Mouse (Mus musculus): ENCODE measurements around the gene Olfr1359.

Gene Olfr1359

GRCm38 (mm10) chr13:21722993-21723836, 25.3 kb downstream of the Olfr1359 start:
- DNase-seq (ENCODE audit: low read depth, low spot score): no peak

GRCm38 (mm10) chr13:21727948-21728572, 30.1 kb downstream of the Olfr1359 start:
- no peak for DNase-seq (ENCODE audit: low read depth, low spot score)

- DNase-seq (ENCODE audit: low read depth, low spot score): no peak
Observed at GRCm38 (mm10) chr13:21729544-21729943, 31.6 kb downstream of the Olfr1359 start.

DNA sequence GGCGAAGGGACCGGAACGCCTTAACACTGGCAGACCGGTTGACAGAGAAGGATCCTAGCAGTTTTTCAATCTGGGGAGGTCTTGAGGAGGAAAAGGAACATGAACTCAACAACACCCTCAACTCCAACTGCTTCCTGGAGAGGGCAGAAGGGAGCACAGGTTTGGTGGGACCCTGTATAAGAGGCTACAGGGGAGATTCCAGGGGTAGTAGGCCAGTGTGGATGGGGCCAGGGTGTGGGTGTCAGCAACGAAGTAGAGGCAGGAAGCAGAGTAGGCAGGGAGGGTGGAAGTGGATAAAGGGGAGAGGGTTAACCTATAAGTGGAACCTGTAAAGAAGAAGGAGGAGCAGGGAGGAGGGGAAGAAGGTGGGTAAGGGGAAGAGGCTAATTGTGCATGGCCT, 35.6 kb downstream of the Olfr1359 start:
- no peak for DNase-seq (ENCODE audit: low read depth, low spot score)

- peak; percentile 89 for DNase-seq (ENCODE audit: low read depth, low spot score)
Observed at GRCm38 (mm10) chr13:21734010-21734905, 36.3 kb downstream of the Olfr1359 start.

DNA sequence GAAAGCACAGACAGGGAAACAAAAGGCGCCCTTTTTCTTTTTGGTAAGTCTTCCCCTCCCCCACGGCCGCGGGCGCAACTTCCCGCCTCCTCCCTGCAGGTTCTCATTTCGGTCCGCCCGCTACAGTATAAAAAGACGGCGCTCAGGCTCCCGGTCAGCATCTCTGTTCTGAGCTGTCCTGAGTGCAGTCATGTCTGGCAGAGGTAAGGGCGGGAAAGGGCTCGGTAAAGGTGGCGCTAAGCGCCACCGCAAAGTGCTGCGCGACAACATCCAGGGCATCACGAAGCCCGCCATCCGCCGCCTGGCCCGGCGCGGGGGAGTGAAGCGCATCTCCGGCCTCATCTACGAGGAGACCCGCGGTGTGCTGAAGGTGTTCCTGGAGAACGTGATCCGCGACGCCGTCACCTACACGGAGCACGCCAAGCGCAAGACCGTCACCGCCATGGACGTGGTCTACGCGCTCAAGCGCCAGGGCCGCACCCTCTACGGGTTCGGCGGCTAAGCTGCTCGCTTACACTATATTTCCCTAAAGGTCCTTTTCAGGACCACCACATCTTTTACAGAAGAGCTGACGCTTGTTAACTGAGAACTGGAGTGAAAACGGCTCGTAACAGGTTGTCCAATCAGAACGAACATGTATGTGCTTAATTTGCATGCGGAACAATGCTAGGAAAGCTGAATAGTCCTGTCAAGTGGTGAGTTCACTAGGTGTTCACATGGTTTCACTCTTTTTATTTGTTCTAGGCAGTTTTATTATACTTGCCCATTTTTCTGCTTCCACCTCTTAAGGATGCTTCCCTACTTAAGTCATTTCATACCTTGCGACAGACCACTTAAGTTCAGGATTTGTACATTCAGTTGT, 37.2 kb downstream of the Olfr1359 start, which contains the start of gene Hist1h4j:
Gene Hist1h4j, plus strand, starts transcription at position 159 of the 862 bp plus-strand sequence.
- peak; percentile 79 for DNase-seq (ENCODE audit: low read depth, low spot score)

DNA sequence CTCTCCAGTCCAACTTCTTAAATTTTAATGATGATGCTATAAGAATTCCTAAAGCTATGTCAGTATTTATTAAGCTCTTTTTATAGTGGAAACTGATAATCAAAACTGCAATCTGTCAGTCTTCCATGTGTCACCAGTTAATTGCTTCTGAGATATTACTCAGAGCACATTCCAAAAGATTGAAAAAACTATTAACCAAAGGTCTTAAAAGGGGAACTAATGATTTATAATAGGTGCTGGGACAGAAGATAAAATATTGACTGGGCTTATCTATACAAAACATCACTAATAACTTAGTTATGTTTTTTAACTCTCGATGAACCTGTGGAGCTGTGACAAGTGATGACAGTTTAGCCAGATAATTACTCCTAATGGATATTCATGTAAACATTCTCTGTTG, 47.1 kb downstream of the Olfr1359 start:
- no peak for DNase-seq (ENCODE audit: low read depth, low spot score)

DNA sequence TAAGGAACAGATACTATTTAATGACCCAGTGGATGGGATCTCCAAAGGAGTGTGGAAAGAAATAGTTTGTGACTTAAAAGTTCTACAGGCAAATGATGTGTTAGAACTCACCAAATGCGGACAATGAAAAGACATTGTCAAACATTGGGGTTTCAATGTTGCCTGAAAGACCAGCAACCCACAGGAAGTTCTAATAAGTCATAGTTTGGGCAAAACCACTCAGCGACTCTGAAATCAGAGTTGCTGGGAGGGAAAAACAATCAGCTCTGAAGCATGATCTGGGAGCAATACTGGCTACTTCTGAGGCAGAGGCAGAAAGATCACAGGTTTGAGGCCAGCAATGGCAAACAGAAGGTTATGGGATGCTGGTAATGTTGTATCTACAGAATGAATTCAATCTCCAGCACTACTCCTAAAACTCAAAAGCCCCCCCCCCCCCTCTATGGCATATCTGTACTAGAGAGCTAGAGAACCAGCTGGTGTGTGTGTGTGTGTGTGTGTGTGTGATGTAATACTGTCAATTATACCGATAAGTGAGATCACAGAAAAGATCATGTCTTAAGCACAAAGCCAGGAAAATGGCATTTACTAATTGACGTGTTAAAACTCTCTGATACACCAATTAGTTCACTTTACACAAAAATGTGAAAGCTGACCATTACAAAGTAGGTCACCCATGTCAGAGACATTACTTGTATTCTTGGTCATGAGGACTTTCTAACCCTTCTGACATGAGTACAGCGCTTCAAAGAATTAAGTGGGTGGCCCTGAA, 51.7 kb downstream of the Olfr1359 start:
- DNase-seq (ENCODE audit: low read depth, low spot score): peak; percentile 47

DNA sequence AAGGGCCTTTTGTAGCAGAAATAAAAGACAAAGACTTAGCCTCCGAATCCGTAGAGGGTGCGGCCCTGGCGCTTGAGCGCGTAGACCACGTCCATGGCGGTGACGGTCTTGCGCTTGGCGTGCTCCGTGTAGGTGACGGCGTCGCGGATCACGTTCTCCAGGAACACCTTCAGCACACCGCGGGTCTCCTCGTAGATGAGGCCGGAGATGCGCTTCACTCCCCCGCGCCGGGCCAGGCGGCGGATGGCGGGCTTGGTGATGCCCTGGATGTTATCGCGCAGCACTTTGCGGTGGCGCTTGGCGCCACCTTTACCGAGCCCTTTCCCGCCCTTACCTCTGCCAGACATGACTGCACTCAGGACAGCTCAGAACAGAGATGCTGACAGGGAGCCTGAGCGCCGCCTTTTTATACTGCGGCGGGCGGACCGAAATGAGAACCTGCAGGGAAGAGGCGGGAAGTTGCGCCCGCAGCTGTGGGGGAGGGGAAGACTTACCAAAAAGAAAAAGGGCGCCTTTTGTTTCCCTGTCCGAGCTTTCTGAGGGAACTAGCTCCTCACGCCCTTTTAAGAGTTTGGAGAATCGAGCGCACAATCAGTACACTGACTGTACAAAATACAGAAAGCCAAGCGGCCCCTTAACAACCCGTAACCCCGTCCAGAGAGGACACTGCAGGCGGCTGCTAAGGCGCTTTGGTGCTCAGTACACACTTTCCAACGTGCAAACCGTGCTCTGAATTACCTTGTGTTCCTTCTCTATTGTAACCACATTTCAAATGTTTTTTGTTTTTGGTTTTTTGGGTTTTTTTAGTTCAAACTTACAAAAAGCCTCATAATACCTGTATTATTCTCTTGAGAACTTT, 52.5 kb downstream of the Olfr1359 start, which contains the start of gene Hist1h4k:
Gene Hist1h4k, minus strand, starts transcription at position 347 of the 859 bp plus-strand sequence.
- DNase-seq (ENCODE audit: low read depth, low spot score): peak; percentile 85

DNA sequence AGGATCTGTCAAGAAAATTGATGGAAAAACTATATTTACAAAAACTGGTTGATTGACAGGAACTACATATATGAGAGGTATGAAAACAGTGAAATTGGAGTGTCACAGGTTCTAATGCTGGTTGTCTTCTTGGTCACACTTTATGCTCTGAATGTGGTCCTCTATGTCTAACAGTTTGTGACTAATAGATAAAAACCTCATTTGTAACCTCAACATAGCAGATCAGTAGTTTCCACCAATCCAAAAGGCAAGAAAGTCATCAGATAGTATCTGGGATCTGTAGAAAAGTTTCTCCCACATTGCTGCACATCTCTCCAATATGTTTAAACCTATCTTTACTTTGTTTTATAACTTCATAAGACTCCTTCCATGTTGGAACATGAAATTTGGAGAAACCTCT, 53.5 kb downstream of the Olfr1359 start:
- peak; percentile 41 for DNase-seq (ENCODE audit: low read depth, low spot score)

DNA sequence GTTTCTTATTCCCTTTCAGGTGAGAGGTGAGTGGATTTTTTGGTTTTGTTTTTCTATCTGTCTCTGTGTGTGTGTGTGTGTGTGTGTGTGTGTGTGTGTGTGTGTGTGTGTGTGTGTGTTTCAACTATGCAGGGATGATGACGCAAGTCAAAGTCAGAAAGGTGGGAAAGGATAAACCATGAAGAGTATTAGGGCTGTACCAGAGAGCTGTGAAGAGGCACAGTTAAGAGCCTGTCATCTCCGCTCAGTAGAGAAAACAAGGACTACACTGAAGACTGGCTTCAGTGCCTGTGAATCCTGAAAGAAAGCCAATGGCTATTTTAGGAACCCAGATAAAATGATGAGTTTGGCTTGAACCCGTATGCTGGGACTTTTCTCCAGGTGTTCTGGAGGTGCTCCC, 53.9 kb downstream of the Olfr1359 start:
- DNase-seq (ENCODE audit: low read depth, low spot score): no peak

- DNase-seq (ENCODE audit: low read depth, low spot score): peak; percentile 50
Observed at GRCm38 (mm10) chr13:21752356-21752755, 54.4 kb downstream of the Olfr1359 start.

GRCm38 (mm10) chr13:21753051-21753523, 55.2 kb downstream of the Olfr1359 start:
- peak; percentile 64 for DNase-seq (ENCODE audit: low read depth, low spot score)

DNA sequence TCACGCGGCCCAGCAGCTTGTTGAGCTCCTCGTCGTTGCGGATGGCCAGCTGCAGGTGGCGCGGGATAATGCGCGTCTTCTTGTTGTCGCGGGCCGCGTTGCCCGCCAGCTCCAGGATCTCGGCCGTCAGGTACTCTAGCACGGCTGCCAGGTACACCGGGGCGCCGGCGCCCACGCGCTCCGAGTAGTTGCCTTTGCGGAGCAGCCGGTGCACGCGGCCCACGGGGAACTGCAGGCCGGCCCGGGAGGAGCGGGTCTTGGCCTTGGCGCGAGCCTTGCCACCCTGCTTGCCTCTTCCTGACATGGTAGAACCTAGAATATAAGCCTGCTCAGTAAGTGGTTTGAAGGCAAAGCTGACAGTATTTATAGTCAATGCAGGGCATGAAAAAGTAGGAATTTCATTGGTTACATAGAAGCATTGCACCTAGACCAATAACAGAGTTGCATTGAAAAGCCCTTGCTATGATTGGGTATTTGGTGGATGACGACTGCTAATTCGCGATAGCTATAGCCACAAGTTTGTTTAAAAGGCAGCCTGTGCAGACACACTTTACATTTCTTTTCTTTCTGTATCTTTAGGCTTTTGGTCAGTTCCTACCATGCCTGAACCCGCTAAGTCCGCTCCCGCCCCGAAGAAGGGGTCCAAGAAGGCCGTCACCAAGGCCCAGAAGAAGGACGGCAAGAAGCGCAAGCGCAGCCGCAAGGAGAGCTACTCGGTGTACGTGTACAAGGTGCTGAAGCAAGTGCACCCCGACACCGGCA, 55.8 kb downstream of the Olfr1359 start, which contains the start of the genes Hist1h2ak and Hist1h2bn:
Gene Hist1h2ak, minus strand, starts transcription at position 304 of the 762 bp plus-strand sequence.
Gene Hist1h2bn, plus strand, starts transcription at position 600 of the 762 bp plus-strand sequence.
- DNase-seq (ENCODE audit: low read depth, low spot score): peak; percentile 97

- peak; percentile 89 for DNase-seq (ENCODE audit: low read depth, low spot score)
Observed at GRCm38 (mm10) chr13:21754294-21755001, 56.5 kb downstream of the Olfr1359 start.

DNA sequence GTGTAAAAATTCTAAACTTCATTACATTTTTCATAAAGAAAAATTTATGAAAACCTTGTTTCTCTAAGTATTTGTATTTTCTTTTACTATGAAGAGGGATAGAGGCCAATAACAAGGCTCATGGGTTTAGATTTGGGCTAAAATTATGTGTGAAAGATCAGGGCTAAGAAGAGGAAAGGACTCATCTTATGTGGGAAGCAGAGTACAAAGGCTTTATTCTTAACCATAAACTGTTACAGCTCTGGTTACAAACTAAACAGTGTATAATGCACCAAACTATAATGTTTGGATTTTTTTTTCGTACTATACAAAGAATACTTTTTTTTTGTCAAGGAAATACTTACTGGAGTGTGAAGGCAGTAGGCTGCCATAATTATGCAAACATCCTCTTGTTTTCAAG, 57.8 kb downstream of the Olfr1359 start:
- DNase-seq (ENCODE audit: low read depth, low spot score): no peak

Data from c-Kit-negative CD71-positive TER-119-positive erythroid progenitor cells, embryonic 14.5 days (primary cell).